Mouse (Mus musculus): ENCODE measurements around the gene Cdcp2.

Cdcp2 gene

DNA sequence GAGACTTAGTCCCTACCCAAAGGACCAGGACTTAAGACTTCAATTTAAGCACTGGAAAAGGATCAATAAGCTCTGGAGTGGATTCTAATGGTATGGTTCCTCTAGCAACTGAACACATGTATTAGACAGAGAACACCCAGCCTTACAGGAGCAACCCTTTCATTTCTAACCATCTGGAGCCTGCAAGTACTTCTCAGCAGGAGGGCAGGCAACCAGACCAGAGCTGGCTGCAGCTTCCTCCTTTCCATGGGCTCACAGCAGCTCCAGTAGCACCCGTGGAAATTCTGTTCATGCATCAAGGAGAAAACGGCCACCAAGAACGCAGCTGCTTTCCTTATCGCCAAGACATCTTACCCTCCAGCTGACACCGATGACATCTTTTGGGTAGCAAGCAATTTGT, 39.0 kb downstream of the Cdcp2 start:
- no peak for DNase-seq

DNA sequence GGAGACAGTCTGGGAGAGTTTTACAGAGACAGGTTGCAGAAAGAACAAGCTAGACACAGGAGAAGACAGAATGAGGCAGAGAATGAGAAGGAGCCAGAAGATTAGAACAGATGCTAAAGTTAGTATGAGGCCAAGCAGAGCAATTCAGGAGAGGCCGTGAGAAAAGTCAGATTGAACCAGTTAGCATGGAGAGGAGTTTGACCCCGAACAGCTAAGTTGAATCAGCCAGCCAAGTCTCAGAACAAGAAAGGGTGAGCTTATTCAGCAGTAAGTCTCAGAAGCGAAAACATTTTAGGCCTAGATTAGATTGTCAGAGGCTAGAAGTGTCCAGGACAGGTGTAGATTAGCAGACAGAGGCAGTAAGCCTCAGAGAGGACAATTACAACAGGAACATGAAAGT, 39.8 kb downstream of the Cdcp2 start:
- peak; percentile 32 for DNase-seq

DNA sequence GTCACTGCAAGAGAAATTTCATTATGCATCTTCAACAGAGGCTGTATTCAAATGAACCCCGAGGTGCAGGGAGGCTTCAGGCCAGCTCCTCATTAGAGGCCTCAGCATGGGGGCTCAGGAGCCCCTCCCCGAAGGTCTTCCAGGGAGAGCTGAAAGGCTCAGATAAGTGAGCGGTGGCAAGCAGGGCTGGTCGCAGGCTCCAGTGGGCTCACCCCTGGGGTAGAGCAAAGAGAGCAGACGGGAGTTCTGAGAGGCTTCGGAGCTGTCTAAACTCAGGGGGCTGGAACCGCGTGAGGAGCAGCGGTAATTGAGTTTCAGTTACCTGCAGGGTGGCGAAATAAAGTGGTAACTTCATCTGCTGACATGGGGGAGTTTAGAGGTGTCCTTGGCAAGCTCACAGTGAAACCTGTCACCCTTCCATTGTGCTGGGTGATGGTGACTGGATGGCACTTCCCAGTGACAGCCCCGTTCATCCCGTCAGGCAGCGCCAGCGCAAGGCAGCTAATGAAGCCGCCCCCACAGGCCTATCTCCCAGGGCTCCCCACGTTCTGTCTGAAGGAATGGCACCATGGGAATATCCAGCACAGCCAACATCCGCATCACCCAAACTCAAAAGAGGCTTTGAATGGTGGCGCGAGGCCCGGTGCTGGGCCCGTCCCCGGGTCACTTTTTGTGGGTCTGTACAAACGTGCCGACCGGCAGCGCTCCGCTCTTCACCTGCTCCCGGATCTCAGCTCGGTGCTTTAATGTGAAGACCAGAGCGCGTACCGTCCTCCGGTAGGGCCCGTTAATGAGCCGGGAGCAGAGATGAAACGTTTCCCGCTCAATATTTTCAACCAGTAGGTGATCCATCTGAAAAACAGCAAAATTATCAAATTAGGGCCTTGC, 42.5 kb downstream of the Cdcp2 start:
- DNase-seq, result peak; percentile 35

DNA sequence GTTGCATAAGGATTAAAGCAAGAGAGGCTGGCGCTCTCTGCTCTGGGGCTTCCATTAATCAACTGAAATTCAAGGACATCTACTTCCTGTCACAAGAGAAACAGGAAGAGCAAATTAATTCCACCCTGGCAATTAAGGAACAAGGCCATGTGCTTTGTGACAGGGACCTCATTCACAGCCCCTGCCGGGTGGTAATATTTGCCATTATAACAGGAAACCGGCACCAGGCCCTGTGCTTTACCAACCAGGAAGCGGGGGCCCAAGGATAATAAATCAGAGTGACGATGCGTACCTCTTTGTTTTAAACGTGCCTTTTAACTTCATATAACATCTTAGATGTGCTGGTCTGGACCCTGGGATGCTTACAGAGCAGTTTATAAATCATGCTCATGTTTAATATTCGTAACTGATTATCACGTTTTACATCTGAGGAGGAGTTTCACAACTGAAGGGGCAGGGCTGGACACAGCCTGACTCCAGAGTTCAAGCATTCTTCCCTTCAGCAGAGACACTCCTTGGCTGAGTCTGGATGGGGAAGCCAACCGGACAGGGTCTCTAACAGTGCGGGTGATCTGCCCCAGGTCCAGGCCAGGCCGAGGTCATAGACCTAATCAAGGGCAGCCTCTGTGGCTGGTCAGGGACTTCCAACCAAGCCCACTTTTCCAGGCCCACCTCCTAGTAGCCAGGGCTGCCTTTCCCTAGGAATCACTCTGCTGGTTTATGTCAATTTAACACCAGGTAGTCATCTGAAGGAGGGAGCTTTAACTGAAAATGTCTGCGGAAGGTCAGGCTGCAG, 43.3 kb downstream of the Cdcp2 start:
- peak; percentile 65 for DNase-seq

DNA sequence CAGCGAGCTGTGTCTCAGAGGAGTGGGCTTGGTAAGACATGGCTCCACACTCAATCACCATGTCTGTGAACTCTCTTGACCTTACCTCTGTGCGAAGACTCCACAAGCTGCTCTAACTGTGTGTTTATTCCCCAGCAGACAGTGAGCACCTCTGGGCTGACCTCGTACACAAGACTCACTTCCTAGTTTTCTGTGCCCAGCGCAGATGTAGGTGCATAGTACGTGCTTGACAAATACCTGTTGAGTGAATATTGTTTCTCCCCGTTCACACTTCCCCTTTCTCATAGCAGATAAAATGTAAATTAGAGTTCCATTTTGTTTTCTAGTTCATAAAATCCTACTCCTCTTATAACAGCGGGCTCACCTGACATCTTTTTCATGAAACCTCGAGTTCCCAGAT, 46.8 kb downstream of the Cdcp2 start:
- no peak for DNase-seq

- DNase-seq, result no peak
Measured at GRCm38 (mm10) chr4:107150991-107151390, 54.3 kb downstream of the Cdcp2 start.

DNA sequence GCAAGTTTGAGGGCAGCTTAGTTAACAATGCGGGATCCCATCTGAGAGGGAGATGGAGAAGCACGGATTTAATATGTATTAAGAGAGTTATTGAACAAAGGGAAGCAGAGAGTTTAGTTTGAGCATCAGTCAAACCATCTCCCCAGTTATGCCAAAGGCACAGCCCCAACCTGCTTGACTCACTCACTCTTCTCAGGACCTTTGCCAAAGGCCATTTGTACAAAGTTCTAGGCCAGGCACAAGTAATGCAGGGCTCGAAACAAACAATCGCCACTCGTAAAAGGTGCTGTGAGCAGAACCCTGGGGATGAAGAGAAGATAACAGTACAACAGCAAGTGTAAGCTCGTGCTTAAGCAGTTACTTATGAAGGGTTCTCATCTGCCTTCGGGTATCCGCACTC, 55.9 kb downstream of the Cdcp2 start:
- no peak for DNase-seq

- peak; percentile 41 for DNase-seq
Measured at GRCm38 (mm10) chr4:107156983-107157401, 60.3 kb downstream of the Cdcp2 start.

DNA sequence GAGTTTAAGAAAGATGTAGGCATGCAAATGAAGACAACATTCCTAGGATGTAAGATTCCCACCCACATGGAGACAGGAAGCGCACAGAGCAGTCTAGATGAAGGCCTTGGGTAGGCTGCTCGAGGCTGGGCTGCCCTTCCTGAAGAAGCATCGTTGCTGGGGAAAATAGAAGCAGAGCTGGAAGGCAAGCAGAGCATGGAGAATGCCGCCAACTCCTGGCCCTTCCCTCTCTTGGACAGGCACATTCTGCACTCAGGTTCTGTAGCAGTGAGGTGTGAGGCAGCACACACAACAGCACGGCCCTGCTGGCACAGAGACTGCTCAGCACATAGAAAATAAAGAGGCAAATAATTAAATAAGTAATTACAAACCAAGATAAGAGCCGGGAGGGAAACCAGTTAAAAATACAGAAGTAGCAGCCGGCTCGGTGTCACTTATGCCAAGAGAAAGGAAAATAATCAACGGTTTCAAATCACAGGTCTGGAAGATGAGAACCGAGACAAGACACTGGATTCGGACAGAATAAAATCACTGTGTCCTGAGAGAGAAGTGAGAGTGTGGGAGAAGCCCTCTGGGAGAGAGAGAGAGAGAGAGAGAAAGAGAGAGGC, 62.6 kb downstream of the Cdcp2 start:
- no peak for DNase-seq

DNA sequence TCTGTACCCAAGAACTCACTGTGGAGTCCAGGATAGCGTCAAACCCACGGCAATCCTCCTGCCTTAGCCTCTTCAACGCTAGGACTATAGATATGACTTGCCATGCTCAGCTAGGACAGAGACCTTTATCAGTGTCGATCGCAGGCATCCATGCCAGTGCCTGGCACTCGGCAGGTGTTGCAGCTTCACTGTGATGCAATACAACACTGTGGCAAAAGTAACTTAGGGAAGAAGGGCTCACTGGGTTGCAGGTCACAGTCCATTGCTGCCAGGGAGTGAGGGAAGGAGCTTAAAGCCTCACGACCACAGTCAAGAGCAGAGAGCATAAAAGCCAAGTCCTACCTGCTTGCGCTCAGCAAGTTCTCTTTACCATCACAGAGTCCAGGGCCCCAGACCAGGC, 63.5 kb downstream of the Cdcp2 start:
- DNase-seq, result peak; percentile 16

Data from kidney, postnatal 10 days (tissue).